Mouse (Mus musculus) monocyte, adult 5-6 weeks (primary cell): ENCODE results near the gene Dpy30. TPM values are rescaled to one million over a fixed set of nuclear protein-coding genes. Genes with fewer than 3 reads are reported as not detected.
A peak's percentile ranks its signal among the peaks of the same experiment; 100 is the strongest.

Source experiments
- ATAC-seq: fragments of 153-309, 156-312 bp; replicated peaks from 2 replicates; pipeline ENCODE4 v1.8.0; 2017; ENCODE audit warnings: mild to moderate bottlenecking; ENCODE audit not compliant: low TSS enrichment, insufficient number of reproducible peaks, severe bottlenecking, poor library complexity, low FRiP score
- total RNA-seq: library from RNA; stranded (forward); fragments of 200-1000, 200-491, 200-594 nt; gene quantifications from 3 replicates; pipeline ENCODE4 v1.2.3, GENCODE M21; 2017

The Dpy30 gene
- total RNA-seq, 1 experiment from 2014 or later, result 18.9 TPM

DNA sequence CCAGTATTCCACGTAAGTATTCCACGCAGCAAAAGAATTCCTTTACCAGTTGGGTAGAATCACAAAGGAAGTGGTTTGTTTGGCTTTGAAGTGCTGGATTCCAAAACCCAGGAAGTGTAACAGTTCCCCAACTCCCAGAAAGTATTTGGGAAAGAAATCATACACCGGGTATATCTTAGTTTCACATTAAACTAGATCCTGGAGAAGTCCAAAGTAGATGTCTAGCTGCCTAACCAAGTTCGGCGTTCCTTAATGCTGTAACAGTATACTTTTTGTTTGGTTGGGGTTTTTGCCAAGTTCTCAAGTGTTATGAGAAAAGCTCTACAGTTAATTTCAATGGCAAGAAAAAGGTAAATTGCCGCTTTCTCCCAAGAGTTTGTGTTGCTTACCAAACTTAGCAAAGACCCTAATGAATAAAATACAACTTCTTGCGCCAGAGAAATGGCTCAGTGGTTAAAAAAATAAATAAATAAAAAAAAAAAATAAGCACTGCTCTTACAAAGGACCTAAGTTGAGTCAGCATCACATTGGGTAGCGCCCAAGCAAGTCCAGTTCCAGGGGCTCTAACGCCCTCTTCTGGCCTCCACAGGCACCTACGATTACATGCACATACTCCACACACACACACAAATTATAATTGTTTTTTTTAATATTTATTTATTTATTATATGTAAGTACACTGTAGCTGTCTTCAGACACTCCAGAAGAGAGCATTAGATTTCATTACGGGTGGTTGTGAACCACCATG lies 27.5 kb downstream of the Dpy30 start:
- no peak for ATAC-seq

DNA sequence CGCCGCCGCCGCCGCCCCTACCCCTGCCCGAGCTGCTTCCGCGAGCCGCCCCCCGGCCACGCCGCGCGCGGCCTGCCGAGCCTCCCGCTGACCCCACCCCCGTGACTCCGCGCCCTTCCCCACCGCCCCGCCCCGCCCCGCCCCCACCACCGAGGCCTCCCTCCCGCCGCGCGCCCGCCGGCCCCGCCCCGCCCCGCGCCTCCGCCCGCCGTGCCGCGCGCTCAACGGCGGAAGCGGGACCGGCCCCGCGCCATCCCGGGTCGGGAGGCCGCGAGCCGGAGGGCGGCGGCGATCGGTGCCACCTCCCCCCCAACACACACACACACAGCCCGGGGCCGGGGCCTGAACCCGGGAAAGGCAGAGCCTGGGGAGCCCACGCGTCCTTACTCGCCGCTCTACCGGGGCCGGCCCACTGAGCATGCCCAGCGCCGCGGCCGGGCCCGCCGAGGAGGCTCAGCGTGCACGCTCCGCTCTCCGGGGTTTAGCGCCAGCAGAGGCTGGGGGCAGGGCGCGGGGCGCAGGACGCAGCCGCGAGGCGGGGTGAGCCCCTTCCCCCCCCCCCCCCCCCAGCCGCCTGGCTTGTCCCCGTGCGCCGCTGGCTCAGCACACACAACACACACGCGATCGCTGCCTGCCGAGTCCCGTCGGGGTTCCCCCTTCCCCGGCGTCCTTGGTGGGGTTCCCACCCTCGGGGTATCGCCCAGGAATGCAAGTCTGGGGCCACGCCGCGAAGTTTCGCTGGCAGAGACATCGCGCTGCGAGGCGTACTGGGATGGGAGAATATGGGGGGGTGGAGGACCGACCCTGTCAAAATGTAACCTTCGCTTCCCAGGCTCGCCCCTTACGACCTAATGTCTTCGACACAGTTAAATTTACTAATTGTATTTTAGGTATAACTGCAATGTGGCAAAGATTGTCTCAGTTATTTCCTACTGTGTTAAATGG lies 28.4 kb downstream of the Dpy30 start, which contains the start of gene Memo1:
Gene Memo1 (minus strand): TSS at position 496 of the 945 bp plus-strand sequence.
- peak; percentile 51 for ATAC-seq

DNA sequence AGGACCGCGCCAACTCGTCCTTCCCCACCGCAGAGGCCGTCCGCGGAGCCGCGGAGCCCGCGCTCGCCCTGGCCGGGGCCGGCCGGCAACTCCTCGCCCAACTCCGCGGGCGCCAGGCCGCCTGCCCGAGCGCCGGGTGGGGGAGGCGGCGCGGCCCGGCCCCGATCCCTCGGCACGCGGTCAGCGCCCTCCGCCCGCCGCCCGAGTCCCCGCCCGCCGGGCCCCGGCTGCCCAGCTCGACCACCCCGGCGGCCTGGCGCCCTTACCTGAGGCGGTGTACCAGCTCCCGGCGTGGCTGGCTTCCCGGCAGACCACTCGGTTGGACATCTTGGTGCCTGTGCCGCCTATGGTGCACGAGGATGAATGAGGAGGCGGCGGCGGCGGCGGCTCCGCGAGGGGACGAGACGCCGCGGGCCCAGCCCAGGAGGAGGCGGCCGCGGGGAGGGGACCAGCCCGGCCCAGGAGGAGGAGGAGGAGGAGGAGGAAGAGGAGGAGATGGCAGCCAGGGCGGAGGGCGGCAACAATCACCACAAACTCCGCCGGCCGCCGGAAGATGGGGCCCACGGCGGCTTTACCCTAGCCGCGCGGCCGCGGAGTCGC lies 29.2 kb downstream of the Dpy30 start:
- peak; percentile 79 for ATAC-seq

DNA sequence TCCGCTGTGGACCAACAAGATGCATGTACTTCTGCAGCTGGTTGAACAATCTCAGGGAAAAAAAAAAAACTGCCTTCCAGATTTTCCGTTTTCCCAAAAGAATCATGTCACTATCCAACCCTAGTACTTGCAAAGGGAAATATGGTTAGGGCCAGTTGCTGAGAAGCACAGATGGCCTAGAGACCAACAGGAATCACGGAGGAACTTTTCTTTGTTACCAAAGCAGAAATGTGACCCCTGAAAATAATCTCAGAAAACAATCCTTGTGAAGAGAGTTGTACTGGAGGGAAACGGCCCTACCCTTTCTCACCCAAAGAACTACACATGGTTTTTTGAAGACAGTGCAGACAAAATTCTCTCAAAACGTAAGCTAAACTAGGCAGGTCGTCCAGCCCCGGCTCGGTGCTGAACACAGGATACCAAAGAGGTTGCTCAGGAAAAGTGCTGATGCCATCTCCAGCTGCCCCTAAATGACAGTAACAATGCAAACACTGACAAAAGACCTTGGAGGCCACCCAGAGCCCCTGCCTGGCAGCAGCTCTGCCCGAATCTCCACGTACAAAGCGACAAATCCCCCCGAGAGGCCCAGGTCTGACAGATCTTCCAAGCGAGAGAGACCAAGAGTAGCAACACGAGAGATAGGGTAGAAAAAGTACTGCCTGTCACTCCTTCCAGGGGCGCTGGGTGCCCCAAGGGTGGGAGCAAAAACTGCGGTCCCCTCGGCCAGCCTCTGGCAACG lies 29.9 kb downstream of the Dpy30 start:
- ATAC-seq, result no peak

DNA sequence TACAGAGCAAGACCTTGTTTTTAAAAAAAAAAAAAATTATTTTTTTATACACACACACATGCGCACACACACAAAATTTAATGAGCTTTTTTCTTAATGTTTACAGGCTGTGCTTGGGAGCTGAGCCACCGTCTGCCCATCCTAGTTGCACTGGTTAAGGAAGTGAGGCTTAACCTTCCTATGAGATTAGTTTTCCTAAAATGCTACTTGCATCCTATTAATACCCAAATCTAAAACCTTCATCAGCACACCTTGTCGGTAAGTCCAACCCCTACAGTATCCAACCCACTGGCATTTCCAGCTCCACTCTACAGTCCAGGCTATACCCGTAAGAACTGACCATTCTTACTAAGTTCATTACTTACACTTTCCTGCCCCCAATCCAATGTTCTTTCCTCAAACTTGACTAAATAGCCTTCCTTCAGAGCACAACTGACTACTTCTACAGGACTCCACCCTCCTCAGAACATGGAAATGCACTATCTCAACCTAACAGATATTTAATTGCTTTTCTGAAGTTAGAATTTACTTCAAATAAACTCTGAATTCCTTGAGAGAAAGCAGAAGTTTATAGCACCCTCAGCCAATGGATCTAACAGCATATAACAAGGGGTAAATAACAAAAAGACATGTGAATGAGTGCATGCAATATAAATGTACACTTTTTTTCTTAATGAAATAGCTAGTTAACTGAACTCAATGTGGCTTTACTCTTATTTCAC lies 31.9 kb downstream of the Dpy30 start:
- ATAC-seq, result no peak

DNA sequence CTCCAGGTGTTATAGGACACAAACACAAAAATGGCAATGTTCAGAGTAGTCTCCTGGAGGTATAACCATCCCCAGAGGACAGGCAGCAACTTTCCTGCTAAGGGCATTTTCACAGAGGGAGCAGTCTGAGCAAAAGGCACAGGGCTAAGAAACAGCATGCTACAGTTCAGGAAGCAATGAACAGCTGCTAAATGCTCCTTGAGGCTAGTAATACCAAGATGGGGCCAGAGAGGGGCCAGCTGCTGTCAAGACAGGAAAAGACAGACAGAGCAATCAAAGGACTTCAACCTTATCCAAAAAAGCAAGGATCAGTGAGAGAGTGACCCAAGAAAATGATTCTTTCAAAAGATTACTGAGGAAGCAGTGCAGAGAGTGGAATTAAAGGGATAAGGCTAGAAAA lies 32.9 kb downstream of the Dpy30 start:
- ATAC-seq, result no peak

DNA sequence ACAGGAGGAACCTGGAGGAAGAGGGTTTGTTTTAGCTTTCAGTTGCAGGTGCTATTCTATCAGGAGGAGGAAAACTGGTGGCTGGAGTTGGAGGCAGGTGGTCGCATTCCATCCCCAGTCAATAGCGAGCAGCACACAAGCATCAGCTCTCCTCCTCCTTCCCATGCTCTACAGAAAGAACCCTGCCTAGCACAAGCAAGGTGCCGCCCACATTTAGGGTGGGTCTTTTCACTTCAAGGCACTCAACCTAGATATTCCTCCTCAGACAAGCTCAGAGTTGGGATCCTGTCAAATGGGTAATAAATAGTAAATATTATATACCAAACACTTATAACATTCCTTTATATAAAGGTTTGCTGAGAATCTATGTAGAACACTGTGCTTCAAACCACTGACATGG lies 33.5 kb downstream of the Dpy30 start:
- ATAC-seq, result no peak

DNA sequence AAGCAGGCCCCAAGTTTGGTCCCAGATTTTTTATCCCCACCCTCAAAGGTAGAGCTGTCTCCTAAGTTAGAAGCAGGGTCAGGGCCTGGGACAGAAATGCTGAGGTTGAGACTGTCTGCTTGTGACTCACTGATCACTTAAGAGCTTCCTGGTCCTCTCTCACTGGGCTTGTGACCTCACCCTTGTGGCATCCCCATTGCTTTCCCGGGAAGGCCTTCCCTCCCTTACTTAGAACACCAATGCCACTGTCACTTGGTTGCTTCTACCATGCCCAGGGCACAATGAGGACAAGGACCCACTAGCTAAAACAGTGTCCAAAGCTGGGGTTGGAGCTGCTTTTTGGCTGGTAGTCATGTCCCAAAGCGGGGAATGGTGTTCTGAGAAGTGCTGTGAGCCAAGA lies 35.1 kb downstream of the Dpy30 start:
- ATAC-seq, result no peak

DNA sequence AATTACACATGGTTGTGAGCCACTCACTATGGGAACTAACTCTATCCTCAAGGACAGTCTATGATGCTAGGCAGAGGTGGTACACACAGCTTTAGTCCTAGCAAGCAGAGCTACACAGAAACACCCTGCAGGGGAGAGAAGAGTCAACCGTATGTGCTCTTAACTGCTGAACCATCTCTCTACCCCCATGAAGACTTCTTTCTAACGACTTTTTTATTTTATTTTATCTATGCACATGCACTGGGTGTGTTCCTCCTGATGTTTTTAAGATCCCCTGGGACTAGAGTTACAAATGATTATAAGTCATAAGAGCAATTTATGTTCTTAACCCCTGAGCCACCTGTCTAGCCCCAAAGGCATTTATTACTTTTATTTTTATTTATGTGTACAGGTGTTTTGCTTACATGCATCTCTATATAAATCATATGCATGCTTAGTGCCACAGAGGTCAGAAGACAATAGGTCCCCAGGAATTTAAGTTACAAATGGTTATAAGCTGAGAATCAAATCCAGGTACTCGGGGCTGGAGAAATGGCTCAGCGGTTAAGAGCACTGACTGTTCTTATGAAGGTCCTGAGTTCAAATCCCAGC lies 37.5 kb downstream of the Dpy30 start:
- no peak for ATAC-seq

DNA sequence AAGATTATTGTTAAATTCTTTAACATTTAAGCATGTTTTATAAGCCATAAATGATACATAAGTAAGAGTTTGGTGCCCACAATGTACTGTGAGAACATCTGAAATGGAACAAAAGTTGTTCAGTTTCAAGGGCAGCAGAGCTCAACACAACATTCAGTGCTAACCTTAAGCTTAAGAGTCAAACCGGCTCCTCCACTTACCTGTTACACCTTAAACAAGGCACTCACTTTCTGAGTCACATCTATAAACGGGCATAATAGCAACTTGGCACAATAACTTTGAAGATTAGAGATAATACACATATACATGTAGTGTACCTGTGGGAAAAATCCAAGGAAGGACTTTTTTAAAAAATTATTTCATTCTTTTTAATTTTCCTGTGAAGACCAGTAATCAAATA lies 38.0 kb downstream of the Dpy30 start:
- no peak for ATAC-seq

DNA sequence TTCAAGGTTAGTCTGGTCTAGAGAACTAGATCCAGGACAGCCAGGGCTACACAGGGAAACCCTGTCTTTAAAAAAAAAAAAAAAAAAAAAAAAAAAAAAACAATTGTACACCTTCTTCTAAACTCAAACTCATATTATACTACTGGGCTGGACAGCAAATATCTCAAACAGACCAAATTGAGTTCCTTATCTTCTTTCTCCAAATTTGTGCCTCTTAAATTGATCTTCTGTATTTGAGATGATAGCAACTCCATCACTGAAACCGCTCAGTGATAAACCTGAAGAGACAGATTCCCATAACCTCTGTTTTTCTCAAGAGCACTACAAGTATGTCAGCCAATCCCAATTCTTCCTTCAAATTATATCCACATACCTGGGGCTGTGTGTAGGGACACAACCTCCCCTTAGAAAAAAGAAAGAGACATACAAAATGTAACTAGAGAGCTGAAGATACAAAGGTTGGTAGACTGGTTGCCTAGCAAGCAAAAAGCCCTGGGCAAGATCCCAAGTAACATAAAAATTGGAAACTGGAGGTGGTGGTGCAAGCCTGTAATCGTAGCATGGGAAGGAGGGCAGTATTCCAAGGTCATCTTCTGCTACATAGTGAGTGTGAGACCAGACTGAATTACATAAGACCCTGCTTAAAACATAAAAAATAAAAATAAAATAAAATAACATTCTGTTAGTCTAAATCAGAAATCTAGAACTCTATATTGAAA lies 39.2 kb downstream of the Dpy30 start:
- no peak for ATAC-seq

DNA sequence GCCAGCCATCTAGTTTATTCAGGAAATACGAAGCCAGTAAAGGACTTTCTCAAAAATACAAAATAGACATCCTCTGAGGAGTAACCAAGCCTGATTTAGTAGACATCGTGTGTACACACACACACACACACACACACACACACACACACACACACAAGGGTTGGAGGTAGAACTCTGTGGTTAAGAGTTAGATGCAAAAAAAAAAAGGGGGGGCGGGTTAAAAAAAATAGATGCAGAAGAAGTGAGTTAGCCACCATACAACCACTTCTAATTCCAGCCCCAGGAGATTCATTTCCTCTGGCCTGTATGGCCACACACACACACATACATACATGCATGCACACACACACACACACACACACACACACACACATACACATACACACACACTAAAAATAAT lies 41.7 kb downstream of the Dpy30 start:
- no peak for ATAC-seq

DNA sequence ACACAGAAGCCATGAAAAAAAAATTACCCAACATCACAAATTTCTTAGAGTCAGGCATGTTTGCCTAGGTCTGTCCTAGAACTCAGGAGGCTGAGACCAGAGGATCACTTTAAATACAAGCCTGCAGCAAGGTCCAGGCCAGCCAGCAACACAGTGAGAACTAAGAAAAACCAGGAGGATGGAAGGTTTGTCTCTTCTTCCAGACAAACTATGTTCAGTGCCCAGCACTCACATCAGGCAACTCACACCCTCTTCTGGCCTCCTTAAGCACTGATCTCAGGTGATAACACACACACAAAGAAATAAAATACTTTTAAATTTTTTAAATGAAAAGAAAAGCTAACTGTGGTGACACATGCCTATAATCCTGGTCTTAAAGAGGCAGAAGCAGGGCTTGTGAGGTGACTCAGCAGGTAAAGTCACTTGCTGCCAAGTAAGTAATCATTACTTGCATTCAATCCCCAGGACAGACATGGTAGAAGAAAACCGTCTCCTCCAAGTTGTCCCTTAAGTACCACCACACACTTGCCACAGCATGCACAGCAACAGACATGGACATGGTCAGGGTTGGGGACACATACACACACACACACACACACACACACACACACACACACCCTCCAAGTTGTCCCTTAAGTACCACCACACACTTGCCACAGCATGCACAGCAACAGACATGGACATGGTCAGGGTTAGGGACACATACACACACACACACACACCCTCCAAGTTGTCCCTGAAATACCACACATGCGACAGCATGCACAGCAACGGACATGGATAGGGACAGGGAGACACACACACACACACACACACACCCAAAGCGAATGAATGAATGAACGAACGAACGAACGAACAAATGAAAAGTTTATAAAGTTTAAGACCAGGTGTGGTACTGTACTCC lies 44.5 kb downstream of the Dpy30 start:
- 0 out of 2 replicates have a peak, but pooled peaks have one; percentile 13 for ATAC-seq

DNA sequence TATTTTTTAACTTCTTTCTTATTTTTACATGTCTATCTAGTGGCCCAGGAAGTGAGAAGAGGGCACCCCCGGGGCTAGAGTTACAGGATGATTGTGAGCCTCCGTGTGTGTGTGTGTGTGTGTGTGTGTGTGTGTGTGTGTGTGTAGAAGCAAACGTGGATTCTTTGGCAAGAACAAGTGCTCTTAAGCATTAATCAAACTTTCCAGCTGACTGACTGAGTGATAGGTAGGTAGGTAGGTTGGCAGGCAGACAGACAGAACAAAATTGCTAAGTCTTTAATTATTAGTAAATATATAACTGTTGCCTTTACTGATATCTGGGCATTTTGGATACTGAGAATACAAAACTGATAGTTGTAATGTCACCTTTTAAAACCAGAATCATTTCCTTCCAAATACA lies 49.3 kb downstream of the Dpy30 start:
- ATAC-seq, result no peak

DNA sequence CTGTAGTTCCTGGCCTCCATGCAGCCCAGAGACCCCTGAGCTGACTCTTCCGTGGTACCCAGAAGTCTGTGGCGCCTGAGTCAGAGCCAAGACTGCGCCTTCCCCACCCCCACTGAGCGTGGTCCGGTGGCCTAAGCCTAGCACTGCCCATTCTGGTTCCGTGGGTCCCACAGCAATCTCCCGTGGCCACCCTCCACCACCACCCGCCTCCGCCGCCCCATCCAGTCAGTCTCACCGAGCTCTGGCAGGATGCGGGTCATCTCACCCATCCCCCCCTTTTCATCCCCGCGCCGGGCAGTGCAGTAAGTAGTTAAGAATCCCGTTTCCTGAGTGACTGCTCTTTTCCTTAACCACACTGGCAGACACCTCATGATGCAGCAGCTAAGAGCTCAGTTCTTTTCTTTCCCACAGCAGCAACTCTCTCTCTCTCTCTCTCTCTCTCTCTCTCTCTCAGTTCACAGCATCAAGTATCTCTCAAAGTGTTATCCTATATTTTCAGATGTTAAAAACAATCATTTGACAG lies 51.0 kb downstream of the Dpy30 start:
- no peak for ATAC-seq
